Mouse (Mus musculus): Measurements from ENCODE around the gene Olfr1297. TPM values are rescaled to one million over a fixed set of nuclear protein-coding genes. Genes with fewer than 3 reads are reported as not detected.

Olfr1297 gene
- not detected for total RNA-seq (2021)
- long read RNA-seq, experiment 1, result 0 reads
- long read RNA-seq, experiment 2, result 0 reads

GRCm38 (mm10) chr2:111626397-111626796 lies at the start of gene Olfr1297:
Olfr1297 (minus strand) TSS chr2:111626497.
- no peak for DNase-seq
- intact Hi-C loops (cut with DNase I), result no loop called here

GRCm38 (mm10) chr2:111661119-111661518 lies 34.8 kb upstream of the Olfr1297 start, which contains the start of gene Olfr1299:
Olfr1299 (plus strand) TSS chr2:111661419.
- DNase-seq, result no peak
- intact Hi-C loops (cut with DNase I), result no loop called here

- intact Hi-C loops (cut with DNase I), result no loop called here
- DNase-seq, result no peak
Observed at GRCm38 (mm10) chr2:111649101-111649500, 22.8 kb upstream of the Olfr1297 start, which contains the start of gene Olfr1298. Olfr1298 (minus strand) TSS chr2:111649201.

- intact Hi-C loops (cut with DNase I), result no loop called here
- DNase-seq, result no peak
Observed at GRCm38 (mm10) chr2:111569581-111569980, 56.7 kb downstream of the Olfr1297 start, which contains the start of gene Olfr1295. Olfr1295 (minus strand) TSS chr2:111569681.

Other genes with a start within 250 kb of the Olfr1297 start
- gene Olfr1286, start 203.4 kb downstream of the Olfr1297 start, total RNA-seq (2021), result not detected
- not detected for gene Olfr1287, start 177.4 kb downstream of the Olfr1297 start, total RNA-seq (2021)
- gene Olfr1288, start 152.4 kb downstream of the Olfr1297 start, total RNA-seq (2021), result not detected
- not detected for gene Olfr1289, start 145.7 kb downstream of the Olfr1297 start, total RNA-seq (2021)
- gene Olfr1290, start 132.7 kb downstream of the Olfr1297 start, total RNA-seq (2021), result not detected
- not detected for gene Olfr1291-ps1, start 129.3 kb downstream of the Olfr1297 start, total RNA-seq (2021)
- not detected for gene Olfr1293-ps, start 101.3 kb downstream of the Olfr1297 start, total RNA-seq (2021)
- not detected for gene Olfr1294, start 86.2 kb downstream of the Olfr1297 start, total RNA-seq (2021)
- not detected for gene Olfr1295, start 56.8 kb downstream of the Olfr1297 start, total RNA-seq (2021)
- gene Olfr1298, start 22.7 kb upstream of the Olfr1297 start, total RNA-seq (2021), result not detected
- not detected for gene Olfr1299, start 34.9 kb upstream of the Olfr1297 start, total RNA-seq (2021)
- gene Olfr1301, start 124.5 kb upstream of the Olfr1297 start, total RNA-seq (2021), result not detected
- not detected for gene Olfr1302, start 150.9 kb upstream of the Olfr1297 start, total RNA-seq (2021)
- gene Olfr1303, start 193.8 kb upstream of the Olfr1297 start, total RNA-seq (2021), result not detected

All from heart, postnatal 14 days (tissue).